Mouse (Mus musculus): Measurements from ENCODE around the gene Tram2. TPM values are rescaled to one million over a fixed set of nuclear protein-coding genes. Genes with fewer than 3 reads are reported as not detected.

The Tram2 gene
- polyA plus RNA-seq, 1 experiment from 2014 or later: 4.3 TPM

- Histone ChIP-seq H3K4me3 (ENCODE audit: low read depth, low read length) (no peak overlapping the region), H3K9ac (ENCODE audit: low read depth, low read length) (no peak overlapping the region), H3K4me1 (replicated peaks; ENCODE audit: control insufficient read depth, insufficient read depth, low read length) (no peaks in the 10 kb centered on the region), H3K9me3 (ENCODE audit: control insufficient read depth) (no peaks in the 10 kb centered on the region), H3K4me2 (replicated peaks; ENCODE audit: low read depth) (no peak overlapping the region), H3K27ac (ENCODE audit: low read depth, low read length) (no peak overlapping the region), H3K27me3 (replicated peaks; ENCODE audit: control insufficient read depth, insufficient read depth, low read length) (no peaks in the 10 kb centered on the region), H3K36me3 (ENCODE audit: control insufficient read depth, insufficient read depth) (no peaks in the 10 kb centered on the region)
- no peak for TF ChIP-seq CTCF (IDR thresholded peaks at IDR 0.05; ENCODE audit: low read depth)
- no peak for ATAC-seq
- WGBS: 77% methylated on average over 23 of the region's 23 CpGs
Measured at GRCm38 (mm10) chr1:21097001-21097989, 18.3 kb upstream of the Tram2 start.

GRCm38 (mm10) chr1:21094644-21095215, 15.7 kb upstream of the Tram2 start:
- no peak for ATAC-seq
- Histone ChIP-seq H3K4me3 (ENCODE audit: low read depth, low read length) (no peak overlapping the region), H3K4me1 (replicated peaks; ENCODE audit: control insufficient read depth, insufficient read depth, low read length) (no peaks in the 10 kb centered on the region; the same call in 1 of the 2 replicates), H3K9me3 (ENCODE audit: control insufficient read depth) (no peaks in the 10 kb centered on the region), H3K27me3 (replicated peaks; ENCODE audit: control insufficient read depth, insufficient read depth, low read length) (no peaks in the 10 kb centered on the region), H3K36me3 (ENCODE audit: control insufficient read depth, insufficient read depth) (no peaks in the 10 kb centered on the region), H3K9ac (ENCODE audit: low read depth, low read length) (no peak overlapping the region), H3K27ac (ENCODE audit: low read depth, low read length) (no peak overlapping the region), H3K4me2 (replicated peaks; ENCODE audit: low read depth) (no peak overlapping the region)
- WGBS: 65% methylated on average over 4 of the region's 4 CpGs
- no peak for TF ChIP-seq CTCF (IDR thresholded peaks at IDR 0.05; ENCODE audit: low read depth)

GRCm38 (mm10) chr1:21089661-21090117, 10.7 kb upstream of the Tram2 start:
- H3K4me3 ChIP-seq (ENCODE audit: low read depth, low read length): no peak overlapping the region
- no peaks in the 10 kb centered on the region for H3K9me3 ChIP-seq (ENCODE audit: control insufficient read depth)
- no peak for TF ChIP-seq CTCF (IDR thresholded peaks at IDR 0.05; ENCODE audit: low read depth)
- no peak overlapping the region for H3K9ac ChIP-seq (ENCODE audit: low read depth, low read length)
- H3K27ac ChIP-seq (ENCODE audit: low read depth, low read length): no peak overlapping the region
- 62% methylated on average over 6 of the region's 6 CpGs for WGBS
- no peaks in the 10 kb centered on the region for H3K27me3 ChIP-seq (replicated peaks; ENCODE audit: control insufficient read depth, insufficient read depth, low read length)
- no peaks in the 10 kb centered on the region; the same call in 1 of the 2 replicates for H3K4me1 ChIP-seq (replicated peaks; ENCODE audit: control insufficient read depth, insufficient read depth, low read length)
- no peak overlapping the region for H3K4me2 ChIP-seq (replicated peaks; ENCODE audit: low read depth)
- H3K36me3 ChIP-seq (ENCODE audit: control insufficient read depth, insufficient read depth): no peaks in the 10 kb centered on the region
- no peak for ATAC-seq

GRCm38 (mm10) chr1:21086291-21086690, 7.3 kb upstream of the Tram2 start:
- Histone ChIP-seq H3K27me3 (replicated peaks; ENCODE audit: control insufficient read depth, insufficient read depth, low read length) (no peaks in the 10 kb centered on the region), H3K36me3 (ENCODE audit: control insufficient read depth, insufficient read depth) (no peaks in the 10 kb centered on the region), H3K4me3 (ENCODE audit: low read depth, low read length) (no peak overlapping the region), H3K9me3 (ENCODE audit: control insufficient read depth) (no peaks in the 10 kb centered on the region), H3K27ac (ENCODE audit: low read depth, low read length) (no peak overlapping the region), H3K4me1 (replicated peaks; ENCODE audit: control insufficient read depth, insufficient read depth, low read length) (no peaks in the 10 kb centered on the region), H3K9ac (ENCODE audit: low read depth, low read length) (no peak overlapping the region), H3K4me2 (replicated peaks; ENCODE audit: low read depth) (no peak overlapping the region)
- TF ChIP-seq CTCF (IDR thresholded peaks at IDR 0.05; ENCODE audit: low read depth): no peak
- whole genome bisulfite sequencing: 80% methylated on average over 5 of the region's 5 CpGs
- no peak for ATAC-seq

- H3K4me2 ChIP-seq (replicated peaks; ENCODE audit: low read depth): no peak overlapping the region
- H3K27ac ChIP-seq (ENCODE audit: low read depth, low read length): no peak overlapping the region
- H3K36me3 ChIP-seq (ENCODE audit: control insufficient read depth, insufficient read depth): no peaks in the 10 kb centered on the region
- no peak for ATAC-seq
- no peak for TF ChIP-seq CTCF (IDR thresholded peaks at IDR 0.05; ENCODE audit: low read depth)
- H3K9ac ChIP-seq (ENCODE audit: low read depth, low read length): no peak overlapping the region
- no peaks in the 10 kb centered on the region for H3K27me3 ChIP-seq (replicated peaks; ENCODE audit: control insufficient read depth, insufficient read depth, low read length)
- no peaks in the 10 kb centered on the region for H3K4me1 ChIP-seq (replicated peaks; ENCODE audit: control insufficient read depth, insufficient read depth, low read length)
- 77% methylated on average over 2 of the region's 2 CpGs for WGBS
- no peak overlapping the region for H3K4me3 ChIP-seq (ENCODE audit: low read depth, low read length)
- H3K9me3 ChIP-seq (ENCODE audit: control insufficient read depth): no peaks in the 10 kb centered on the region
Measured at GRCm38 (mm10) chr1:21084661-21085060, 5.6 kb upstream of the Tram2 start.

GRCm38 (mm10) chr1:21080362-21080761, 1.3 kb upstream of the Tram2 start:
- no peaks in the 10 kb centered on the region for H3K9me3 ChIP-seq (ENCODE audit: control insufficient read depth)
- H3K4me2 ChIP-seq (replicated peaks; ENCODE audit: low read depth): no peak overlapping the region
- TF ChIP-seq CTCF (IDR thresholded peaks at IDR 0.05; ENCODE audit: low read depth): peak; percentile 54
- 74% methylated on average over 12 of the region's 12 CpGs for WGBS
- no peak for ATAC-seq
- H3K4me1 ChIP-seq (replicated peaks; ENCODE audit: control insufficient read depth, insufficient read depth, low read length): peaks cover 6% of the 10 kb centered on the region; the same call in 1 of the 2 replicates
- H3K27me3 ChIP-seq (replicated peaks; ENCODE audit: control insufficient read depth, insufficient read depth, low read length): no peaks in the 10 kb centered on the region
- no peak overlapping the region for H3K9ac ChIP-seq (ENCODE audit: low read depth, low read length)
- H3K4me3 ChIP-seq (ENCODE audit: low read depth, low read length): no peak overlapping the region
- no peak overlapping the region for H3K27ac ChIP-seq (ENCODE audit: low read depth, low read length)
- H3K36me3 ChIP-seq (ENCODE audit: control insufficient read depth, insufficient read depth): no peaks in the 10 kb centered on the region
